Mouse (Mus musculus) limb, embryonic 14.5 days (tissue): Measurements from ENCODE around the gene Acmsd. TPM values are rescaled to one million over a fixed set of nuclear protein-coding genes. Genes with fewer than 3 reads are reported as not detected.

Experiments
- ATAC-seq: fragments of 200-750 bp; cut with Nextera tagmentation; 2 replicates; pipeline ENCODE4 v1.8.0; 2017; ENCODE audit warnings: low read depth, moderate number of reproducible peaks, moderate TSS enrichment; ENCODE audit not compliant: low FRiP score
- DNase-seq: peaks from one replicate; pipeline ENCODE4 v3.0.0-alpha.2; 2015; ENCODE audit warnings: low spot score
- H3K27ac ChIP-seq: fragments of 300-500 bp; sonication (generic); replicated peaks from 2 replicates; pipeline ENCODE4 v1.5.1; 2014; ENCODE audit warnings: low read depth, mild to moderate bottlenecking, low read length, moderate library complexity, mixed read lengths
- H3K27me3 ChIP-seq: fragments of 300-500 bp; sonication (generic); 2 replicates; pipeline ENCODE4 v1.6.1; 2014; ENCODE audit warnings: low read length, mixed read lengths; ENCODE audit not compliant: control insufficient read depth, insufficient read depth
- H3K36me3 ChIP-seq: fragments of 300-500 bp; sonication (generic); 2 replicates; pipeline ENCODE4 v1.6.1; 2014; ENCODE audit warnings: mild to moderate bottlenecking, low read length, moderate library complexity, mixed read lengths; ENCODE audit not compliant: control insufficient read depth, insufficient read depth
- H3K4me1 ChIP-seq: fragments of 300-500 bp; sonication (generic); 2 replicates; pipeline ENCODE4 v1.6.1; 2014; ENCODE audit warnings: antibody characterized with exemption, low read length, mixed read lengths; ENCODE audit not compliant: control insufficient read depth, insufficient read depth
- H3K4me2 ChIP-seq: fragments of 300-500 bp; sonication (generic); replicated peaks from 2 replicates; pipeline ENCODE4 v1.6.1; 2014; ENCODE audit warnings: low read depth, mild to moderate bottlenecking, low read length, moderate library complexity; ENCODE audit not compliant: severe bottlenecking
- H3K4me3 ChIP-seq: fragments of 300-500 bp; sonication (generic); replicated peaks from 2 replicates; pipeline ENCODE4 v1.5.1; 2014; ENCODE audit warnings: low read length
- H3K9ac ChIP-seq: fragments of 300-500 bp; sonication (generic); 2 replicates; pipeline ENCODE4 v1.6.1; 2014; ENCODE audit warnings: mild to moderate bottlenecking, low read depth, low read length, moderate library complexity; ENCODE audit not compliant: severe bottlenecking
- H3K9me3 ChIP-seq: fragments of 300-500 bp; sonication (generic); 2 replicates; pipeline ENCODE4 v1.6.1; 2016; ENCODE audit warnings: low read length; ENCODE audit not compliant: control insufficient read depth
- POLR2A ChIP-seq: fragments of 200-500 bp; IDR thresholded peaks from 2 replicates; pipeline ENCODE4 v1.8.0; 2012; ENCODE audit warnings: inconsistent platforms, mild to moderate bottlenecking, moderate library complexity, borderline replicate concordance; ENCODE audit not compliant: insufficient read depth, insufficient read length; ENCODE audit errors: extremely low read depth
- WGBS: fragments of 180-500 bp; shearing (Covaris S2); extraction: QIAGEN DNeasy Blood & Tissue Kit; methylation state at CpG from one replicate; pipeline ENCODE4 v1.1.7; 2014; 5-methylcytosine and 5-hydroxymethylcytosine counted together
- polyA plus RNA-seq, 2 experiments: library from polyadenylated mRNA; depleted of rRNA in 1 of 2; stranded (reverse) in 1 of 2; unstranded in 1 of 2; fragments of >200 nt; fragmentation: Nextera tagmentation in 1 of 2; extraction: Ambion mirVana in 1 of 2; gene quantifications; 2 replicates each; pipeline versions ENCODE4 v1.2.1 to v1.2.3; 2012 to 2014

The Acmsd gene
- polyA plus RNA-seq, 2 experiments, result 0.11 TPM; not detected in 1

- TF ChIP-seq POLR2A, result no peak
- Histone ChIP-seq H3K4me3 (no peak overlapping the region), H3K27me3 (no peaks in the 10 kb centered on the region), H3K4me1 (no peaks in the 10 kb centered on the region), H3K4me2 (no peak overlapping the region), H3K9me3 (no peaks in the 10 kb centered on the region), H3K36me3 (peaks cover 64% of the 10 kb centered on the region), H3K9ac (no peak overlapping the region), H3K27ac (no peak overlapping the region)
- DNase-seq (no peak), ATAC-seq (no peak)
- WGBS, result 89% methylated on average over 8 of the region's 8 CpGs
These were observed 73.7 kb downstream of the Acmsd start for GRCm38 (mm10) chr1:127802916-127803315.

DNA sequence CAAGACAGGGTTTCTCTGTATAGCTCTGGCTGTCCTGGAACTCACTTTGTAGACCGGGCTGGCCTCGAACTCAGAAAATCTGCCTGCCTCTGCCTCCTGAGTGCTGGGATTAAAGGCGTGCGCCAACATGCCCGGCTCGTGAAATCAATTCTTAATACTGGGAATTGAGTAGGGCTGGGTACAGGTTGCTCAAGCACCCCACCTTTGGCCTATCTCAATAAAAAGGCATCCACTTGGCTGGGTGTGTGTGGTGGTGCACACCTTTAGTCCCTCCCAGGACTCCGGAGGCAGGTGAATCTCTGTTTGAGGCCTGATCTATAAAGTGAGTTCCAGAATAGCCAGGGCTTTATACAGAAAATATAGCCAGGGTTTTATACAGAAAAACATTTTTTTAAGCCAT lies 79.5 kb downstream of the Acmsd start:
- no peaks in the 10 kb centered on the region for H3K9me3 ChIP-seq
- H3K4me2 ChIP-seq, result no peak overlapping the region
- no peak for TF ChIP-seq POLR2A
- H3K4me1 ChIP-seq, result no peaks in the 10 kb centered on the region
- ATAC-seq (no peak), DNase-seq (no peak)
- peaks cover 26% of the 10 kb centered on the region for H3K36me3 ChIP-seq
- H3K4me3 ChIP-seq, result no peak overlapping the region
- no peaks in the 10 kb centered on the region for H3K27me3 ChIP-seq
- no peak overlapping the region for H3K27ac ChIP-seq
- H3K9ac ChIP-seq, result no peak overlapping the region
- 95% methylated on average over 7 of the region's 7 CpGs for WGBS

DNA sequence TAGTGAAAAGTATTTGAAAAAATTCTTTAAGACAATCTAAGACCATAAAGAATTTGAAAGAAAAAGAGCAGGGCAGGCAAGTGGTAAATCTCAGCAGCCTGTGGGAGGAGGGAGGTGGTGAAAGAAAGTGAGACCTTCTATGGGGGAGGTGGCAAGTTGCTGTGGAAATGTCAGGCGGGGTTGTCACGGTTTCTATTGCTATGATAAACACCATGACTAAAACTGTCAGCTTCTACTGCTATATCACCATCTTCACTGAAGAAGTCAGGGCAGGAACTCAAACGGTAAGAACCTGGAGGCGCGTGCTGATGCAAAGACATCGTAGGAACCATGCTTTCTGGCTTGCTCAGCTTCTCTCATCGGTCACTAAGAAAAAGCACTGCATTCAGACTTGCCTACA lies 83.7 kb downstream of the Acmsd start:
- H3K9me3 ChIP-seq, result no peaks in the 10 kb centered on the region
- 68% methylated on average over 7 of the region's 7 CpGs for WGBS
- ATAC-seq, result no peak

DNA sequence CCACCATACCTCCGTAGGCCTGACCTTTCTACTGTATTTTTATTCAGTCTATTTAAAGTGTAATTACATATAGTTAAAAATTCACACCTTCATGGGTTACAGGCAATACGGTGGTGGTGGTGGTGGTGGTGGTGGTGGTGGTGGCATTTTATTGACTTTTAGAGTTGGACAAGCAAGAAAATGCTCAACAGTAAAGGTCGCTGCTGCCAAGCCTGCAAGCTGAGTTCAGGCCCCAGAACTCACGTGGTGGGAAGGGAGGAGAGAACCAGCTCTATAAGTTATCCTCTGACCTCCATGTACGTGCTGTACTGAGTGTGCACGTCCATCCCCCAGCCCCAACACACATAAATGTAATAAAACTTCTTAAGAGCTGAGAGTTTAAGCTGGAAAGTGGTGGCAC lies 87.2 kb downstream of the Acmsd start:
- Histone ChIP-seq H3K27ac (no peak overlapping the region), H3K4me2 (no peak overlapping the region), H3K27me3 (no peaks in the 10 kb centered on the region), H3K9ac (no peak overlapping the region), H3K9me3 (no peaks in the 10 kb centered on the region), H3K4me1 (no peaks in the 10 kb centered on the region), H3K4me3 (no peak overlapping the region), H3K36me3 (no peaks in the 10 kb centered on the region)
- WGBS, result 83% methylated on average over 6 of the region's 6 CpGs
- TF ChIP-seq POLR2A, result no peak
- ATAC-seq (no peak), DNase-seq (no peak)

More for the DNA sequence above, 83.7 kb downstream of the Acmsd start:
- no peak overlapping the region for H3K4me3 ChIP-seq
- no peak overlapping the region for H3K4me2 ChIP-seq
- H3K27ac ChIP-seq, result no peak overlapping the region
- H3K36me3 ChIP-seq, result no peaks in the 10 kb centered on the region
- TF ChIP-seq POLR2A, result no peak
- H3K9ac ChIP-seq, result no peak overlapping the region
- no peaks in the 10 kb centered on the region for H3K27me3 ChIP-seq
- no peak for DNase-seq
- no peaks in the 10 kb centered on the region for H3K4me1 ChIP-seq

Other genes starting within 250 kb of the Acmsd start
- gene Tmem163, start 49.9 kb upstream of the Acmsd start, polyA plus RNA-seq (2012; rRNA removed), result 2.6 and 4.7 TPM in 2 replicates
- gene Tmem163, start 49.9 kb upstream of the Acmsd start, polyA plus RNA-seq (2014; fragmentation: Nextera tagmentation; extraction: Ambion mirVana), result 1.7 and 2.5 TPM in 2 replicates
- 53.6 and 63.4 TPM in 2 replicates for gene Ccnt2, start 44.8 kb downstream of the Acmsd start, polyA plus RNA-seq (2012; rRNA removed)
- 67.0 and 72.9 TPM in 2 replicates for gene Ccnt2, start 44.8 kb downstream of the Acmsd start, polyA plus RNA-seq (2014; fragmentation: Nextera tagmentation; extraction: Ambion mirVana)
- gene Map3k19, start 125.6 kb downstream of the Acmsd start, polyA plus RNA-seq (2012; rRNA removed), result not detected in 2 replicates
- gene Map3k19, start 125.6 kb downstream of the Acmsd start, polyA plus RNA-seq (2014; fragmentation: Nextera tagmentation; extraction: Ambion mirVana), result not detected in 2 replicates
- gene Rab3gap1, start 139.4 kb downstream of the Acmsd start, polyA plus RNA-seq (2012; rRNA removed), result 18.4 and 18.5 TPM in 2 replicates
- 21.4 and 23.3 TPM in 2 replicates for gene Rab3gap1, start 139.4 kb downstream of the Acmsd start, polyA plus RNA-seq (2014; fragmentation: Nextera tagmentation; extraction: Ambion mirVana)